26 mouse cellular contexts compared by ENCODE assay signal in the genomic region with DNA sequence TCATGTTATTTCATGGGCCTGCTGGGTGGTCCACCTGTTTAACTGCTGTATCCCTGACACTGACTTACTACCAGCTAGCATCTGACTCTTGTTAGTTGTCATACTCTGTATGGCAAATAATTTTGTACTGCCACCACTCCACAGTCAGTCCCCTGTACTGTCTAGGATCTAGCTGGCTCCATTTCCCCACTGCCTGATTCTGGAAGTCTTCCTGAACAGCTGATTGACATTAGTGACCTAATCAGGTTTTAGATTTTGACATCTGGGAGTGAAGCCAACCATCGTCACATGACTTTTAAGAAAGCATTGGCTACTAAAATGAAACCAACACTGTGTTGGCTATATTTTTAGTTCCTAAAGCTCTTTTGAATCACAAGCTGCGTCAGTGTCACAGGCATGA.
A peak's percentile ranks its signal among the peaks of the same experiment; 100 is the strongest.
DNase-seq lines count a peak whose midpoint lies in the region; ATAC-seq lines count a peak whose summit lies in the region.
"Had no signal": no experiment of that assay in that cellular context is flagged by ENCODE, and none has a peak within 500 bp of the region (broad histone marks: within the 10 kb centered on the region; RNA-seq: fewer than 3 reads in every experiment).

No protein-coding gene starts in this region.

- ATAC-seq in embryonic facial prominence, embryonic 11.5 days (replicated peaks; ENCODE audit: insufficient number of reproducible peaks, low FRiP score, low TSS enrichment, low read depth): no peak
- peak; percentile 58; the same call in 1 of the 2 replicates for ATAC-seq in heart, embryonic 16.5 days (replicated peaks; ENCODE audit: extremely low read depth, insufficient read depth, low FRiP score)
- ATAC-seq: activated CD4-positive, CD25-positive, alpha-beta regulatory T cell, adult 4 months; forebrain, embryonic 14.5 days; forebrain, postnatal 0 days; intestine, postnatal 0 days had no signal

- H3K9ac ChIP-seq in embryonic facial prominence, embryonic 11.5 days (replicated peaks; ENCODE audit: low read length): no peak overlapping the region
- no peak overlapping the region for H3K9ac ChIP-seq in heart, embryonic 16.5 days (ENCODE audit: low read length)
- H3K9ac ChIP-seq: embryonic facial prominence, embryonic 12.5 days; embryonic facial prominence, embryonic 15.5 days; forebrain, postnatal 0 days; hindbrain, embryonic 12.5 days; hindbrain, embryonic 15.5 days had no signal

- peak; percentile 4 for DNase-seq in embryonic facial prominence, embryonic 11.5 days (ENCODE audit: low spot score)
- DNase-seq in embryonic facial prominence, embryonic 10.5 days (ENCODE audit: low spot score): no peak
- DNase-seq in heart, adult 8-10 months (ENCODE audit: low spot score): peak; percentile 15
- DNase-seq in heart, embryonic 10.5 days (ENCODE audit: low spot score): no peak
- no peak for DNase-seq in heart, postnatal 36 days
- DNase-seq in heart, postnatal 4 days: peak; percentile 7
- no peak for DNase-seq in left cerebral cortex, postnatal 25 days (ENCODE audit: low spot score in 2 of 2)
- DNase-seq: adrenal gland, adult 8-10 months; adrenal gland, postnatal 25 days; cerebellum, adult 11-12 months; cerebellum, adult 8-10 months; cerebellum, postnatal 10 days; cerebellum, postnatal 36 days; embryo, embryonic 11 days; forebrain, postnatal 0 days; gastrocnemius, adult 2 months; gastrocnemius, postnatal 14 days; kidney, adult 2 months had no signal

- 73% methylated on average over 2 of the region's 2 CpGs for WGBS in embryonic facial prominence, embryonic 11.5 days
- 84% methylated on average over 2 of the region's 2 CpGs for WGBS in embryonic facial prominence, embryonic 10.5 days
- WGBS in heart, embryonic 10.5 days: 74% methylated on average over 2 of the region's 2 CpGs
- 34% methylated on average over 2 of the region's 2 CpGs for WGBS in heart, embryonic 16.5 days

- no peak overlapping the region for H3K4me2 ChIP-seq in embryonic facial prominence, embryonic 11.5 days (ENCODE audit: low read depth, low read length)
- no peak overlapping the region for H3K4me2 ChIP-seq in heart, embryonic 16.5 days (ENCODE audit: low read depth, low read length)
- H3K4me2 ChIP-seq: embryonic facial prominence, embryonic 12.5 days; embryonic facial prominence, embryonic 15.5 days; hindbrain, embryonic 12.5 days; hindbrain, embryonic 15.5 days had no signal

- no peak overlapping the region for H3K27ac ChIP-seq in embryonic facial prominence, embryonic 11.5 days (replicated peaks; ENCODE audit: low read depth, low read length)
- H3K27ac ChIP-seq in embryonic facial prominence, embryonic 10.5 days (replicated peaks): no peak overlapping the region
- no peak overlapping the region for H3K27ac ChIP-seq in heart, embryonic 10.5 days
- H3K27ac ChIP-seq in heart, embryonic 16.5 days (ENCODE audit: low read length): no peak overlapping the region
- H3K27ac ChIP-seq: embryonic facial prominence, embryonic 12.5 days; embryonic facial prominence, embryonic 15.5 days; gastrocnemius, adult 2 months; hindbrain, embryonic 12.5 days; hindbrain, embryonic 15.5 days had no signal

- H3K4me1 ChIP-seq in embryonic facial prominence, embryonic 11.5 days (ENCODE audit: control insufficient read depth, insufficient read depth, low read length): no peaks in the 10 kb centered on the region
- H3K4me1 ChIP-seq in embryonic facial prominence, embryonic 10.5 days: no peaks in the 10 kb centered on the region
- H3K4me1 ChIP-seq in heart, embryonic 10.5 days: no peaks in the 10 kb centered on the region
- H3K4me1 ChIP-seq in heart, embryonic 16.5 days (ENCODE audit: control insufficient read depth, insufficient read depth, low read length): peaks cover 2% of the 10 kb centered on the region
- H3K4me1 ChIP-seq: embryonic facial prominence, embryonic 12.5 days; embryonic facial prominence, embryonic 15.5 days; hindbrain, embryonic 12.5 days; hindbrain, embryonic 15.5 days had no signal

- no peaks in the 10 kb centered on the region for H3K36me3 ChIP-seq in embryonic facial prominence, embryonic 11.5 days (replicated peaks; ENCODE audit: control insufficient read depth, insufficient read depth, low read depth, low read length)
- H3K36me3 ChIP-seq in embryonic facial prominence, embryonic 10.5 days (replicated peaks): no peaks in the 10 kb centered on the region
- H3K36me3 ChIP-seq in heart, embryonic 10.5 days: no peaks in the 10 kb centered on the region
- no peaks in the 10 kb centered on the region for H3K36me3 ChIP-seq in heart, embryonic 16.5 days (ENCODE audit: control insufficient read depth, insufficient read depth)
- H3K36me3 ChIP-seq: embryonic facial prominence, embryonic 12.5 days; embryonic facial prominence, embryonic 15.5 days; hindbrain, embryonic 12.5 days; hindbrain, embryonic 15.5 days had no signal

- no peaks in the 10 kb centered on the region for H3K9me3 ChIP-seq in embryonic facial prominence, embryonic 11.5 days (replicated peaks; ENCODE audit: control insufficient read depth, low read length)
- H3K9me3 ChIP-seq in embryonic facial prominence, embryonic 10.5 days: peaks cover 7% of the 10 kb centered on the region
- H3K9me3 ChIP-seq in heart, embryonic 10.5 days: no peaks in the 10 kb centered on the region
- H3K9me3 ChIP-seq in heart, embryonic 16.5 days (replicated peaks; ENCODE audit: control insufficient read depth, low read length): peaks cover 7% of the 10 kb centered on the region
- H3K9me3 ChIP-seq: embryonic facial prominence, embryonic 15.5 days; hindbrain, embryonic 12.5 days; hindbrain, embryonic 15.5 days had no signal

- H3K4me3 ChIP-seq in embryonic facial prominence, embryonic 11.5 days (ENCODE audit: low read depth, low read length): no peak overlapping the region
- no peak overlapping the region for H3K4me3 ChIP-seq in embryonic facial prominence, embryonic 10.5 days
- H3K4me3 ChIP-seq in heart, embryonic 10.5 days: no peak overlapping the region
- no peak overlapping the region for H3K4me3 ChIP-seq in heart, embryonic 16.5 days (ENCODE audit: low read length)
- H3K4me3 ChIP-seq: embryonic facial prominence, embryonic 12.5 days; embryonic facial prominence, embryonic 15.5 days; gastrocnemius, adult 2 months; hindbrain, embryonic 12.5 days; hindbrain, embryonic 15.5 days had no signal

- no peaks in the 10 kb centered on the region for H3K27me3 ChIP-seq in embryonic facial prominence, embryonic 11.5 days (ENCODE audit: control insufficient read depth, insufficient read depth, low read length)
- no peaks in the 10 kb centered on the region for H3K27me3 ChIP-seq in embryonic facial prominence, embryonic 10.5 days (replicated peaks; ENCODE audit: low read depth, poor library complexity, severe bottlenecking)
- H3K27me3 ChIP-seq in heart, embryonic 10.5 days (ENCODE audit: insufficient read depth, poor library complexity, severe bottlenecking): no peaks in the 10 kb centered on the region
- H3K27me3 ChIP-seq in heart, embryonic 16.5 days (ENCODE audit: control insufficient read depth, insufficient read depth, low read length): no peaks in the 10 kb centered on the region
- H3K27me3 ChIP-seq: embryonic facial prominence, embryonic 12.5 days; embryonic facial prominence, embryonic 15.5 days; hindbrain, embryonic 12.5 days; hindbrain, embryonic 15.5 days had no signal

- intact Hi-C loops in heart, postnatal 36 days (cut with DNase I): no loop called here
- intact Hi-C loops in left cerebral cortex, postnatal 25 days (cut with DNase I): no loop called here

Comparison
In these comparisons a context has a peak if more than half of its experiments do, and no peak if none do; other contexts are left out.
1. DNase-seq: peak in embryonic facial prominence, embryonic 11.5 days (single experiment), heart, adult 8-10 months (single experiment) and heart, postnatal 4 days (single experiment); none in embryonic facial prominence, embryonic 10.5 days (single experiment), heart, embryonic 10.5 days (single experiment), heart, postnatal 36 days (0 of 2) and left cerebral cortex, postnatal 25 days (0 of 2).